Mouse (Mus musculus): Measurements from ENCODE around the gene Rarg. TPM values are rescaled to one million over a fixed set of nuclear protein-coding genes. Genes with fewer than 3 reads are reported as not detected.

Rarg gene
- total and polyA plus RNA-seq, 3 experiments: 21.0 to 35.8 (median 29.9) TPM

- DNase-seq: peak; percentile 57
Observed at GRCm38 (mm10) chr15:102204674-102205505, 52.4 kb downstream of the Rarg start, which contains the start of gene Csad. TSS of gene Csad (minus strand) at chr15:102204724.

DNA sequence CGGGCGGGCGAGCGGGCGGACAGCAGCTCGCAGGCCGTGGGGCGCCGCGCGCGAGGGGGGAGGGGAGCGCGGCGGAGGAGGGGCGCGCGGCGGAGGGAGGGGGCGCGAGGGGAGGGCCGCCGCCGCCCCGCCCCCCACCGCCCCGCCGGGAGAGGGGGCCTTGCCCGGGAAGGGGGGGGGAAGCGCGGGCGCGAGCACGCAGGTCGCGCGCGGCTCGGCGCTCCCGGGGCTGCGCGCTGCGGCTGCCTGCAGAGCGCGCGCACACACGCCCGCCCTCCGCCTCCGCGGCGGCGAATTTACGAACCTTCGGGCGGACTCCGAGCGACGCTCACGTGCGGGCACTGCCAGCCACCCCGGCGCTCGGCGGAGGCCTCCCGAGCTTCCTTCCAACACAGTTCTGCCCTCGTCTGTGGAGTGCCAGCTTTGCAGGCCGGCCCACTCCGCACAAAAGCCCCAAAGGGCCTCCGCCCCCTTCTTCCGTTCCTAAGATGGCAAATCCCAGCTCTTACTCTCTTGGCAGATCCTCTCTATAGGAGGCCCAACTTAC lies 53.4 kb downstream of the Rarg start:
- peak; percentile 85 for DNase-seq

GRCm38 (mm10) chr15:102202971-102203834 lies 54.1 kb downstream of the Rarg start, which contains the start of gene Zfp740:
TSS of gene Zfp740 (plus strand) at chr15:102203249.
- DNase-seq: peak; percentile 99

GRCm38 (mm10) chr15:102198841-102199240 lies 58.5 kb downstream of the Rarg start:
- DNase-seq: peak; percentile 53

GRCm38 (mm10) chr15:102195373-102195772 lies 61.9 kb downstream of the Rarg start:
- no peak for DNase-seq

GRCm38 (mm10) chr15:102194439-102194838 lies 62.9 kb downstream of the Rarg start:
- DNase-seq: no peak

DNA sequence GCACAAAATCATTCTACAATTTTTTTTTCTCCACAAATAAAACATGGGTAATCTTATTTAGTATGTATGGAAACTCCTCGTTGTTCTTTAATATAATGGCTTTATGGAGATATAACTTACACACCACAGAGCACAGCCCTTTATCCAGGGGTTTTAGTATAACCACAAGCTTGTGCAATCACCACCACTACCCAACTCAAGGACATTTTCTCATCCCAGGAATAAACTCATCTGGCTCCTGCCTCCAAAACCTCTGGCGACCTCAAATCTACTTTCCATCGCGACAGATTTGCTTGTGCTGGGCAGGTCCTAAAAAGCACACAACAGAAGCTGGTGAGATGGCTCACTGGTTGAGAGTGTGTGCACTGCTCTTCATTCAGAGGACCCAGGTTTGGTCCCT lies 63.7 kb downstream of the Rarg start:
- DNase-seq: no peak

DNA sequence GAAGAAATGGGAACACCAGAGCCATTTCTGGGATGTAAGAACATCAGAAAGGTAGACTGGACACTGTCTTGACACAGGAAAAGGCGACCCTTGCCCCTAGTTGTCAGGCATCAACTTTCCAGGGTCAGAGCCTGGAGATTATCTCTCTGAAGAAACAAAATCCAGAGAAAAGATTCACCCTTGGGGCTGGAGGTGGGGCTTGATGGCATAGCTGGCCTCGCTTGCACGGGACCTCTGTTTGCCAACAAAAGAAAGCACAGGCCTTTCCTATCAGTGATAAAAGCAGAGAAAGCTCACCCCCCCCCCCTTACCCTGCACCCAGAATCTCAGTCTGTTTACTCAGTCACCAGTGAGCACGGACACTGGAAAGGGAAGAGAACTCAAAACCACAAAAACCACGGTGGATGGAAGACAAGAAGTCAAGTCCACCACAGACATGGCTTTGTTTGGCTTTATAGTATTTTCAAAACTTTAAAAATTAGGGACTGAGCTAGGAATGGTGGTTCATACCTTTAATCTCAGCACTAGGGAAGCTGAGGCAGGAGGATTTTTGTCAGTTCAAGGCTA lies 64.4 kb downstream of the Rarg start:
- DNase-seq: no peak

DNA sequence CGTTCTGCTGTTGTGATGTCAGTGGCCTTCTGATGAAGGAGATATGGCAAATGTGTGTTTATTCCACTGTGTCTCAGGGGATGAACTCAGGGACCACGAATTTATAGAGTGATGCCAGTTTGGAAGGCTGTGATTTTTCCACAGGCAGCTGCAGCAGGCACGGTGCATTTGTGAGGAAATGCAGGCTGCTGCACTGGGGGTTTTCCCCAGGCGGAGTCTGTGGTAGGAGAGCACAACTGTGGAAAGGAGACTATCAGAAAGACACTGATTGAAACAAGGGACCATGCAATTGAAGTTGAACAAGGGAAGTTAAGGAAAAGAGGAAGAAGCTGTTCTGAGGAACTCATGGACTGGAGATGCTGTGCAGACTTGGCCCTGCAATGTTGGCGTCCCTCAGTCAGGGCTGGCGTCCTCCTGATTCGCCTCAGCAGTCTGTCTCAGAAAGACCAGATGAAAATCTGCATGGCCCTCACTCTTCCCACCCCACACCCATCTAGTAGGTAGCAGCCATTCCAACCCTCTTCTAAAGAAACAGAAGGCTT lies 65.0 kb downstream of the Rarg start:
- no peak for DNase-seq

- DNase-seq: no peak
Observed at GRCm38 (mm10) chr15:102191699-102192098, 65.6 kb downstream of the Rarg start.

DNA sequence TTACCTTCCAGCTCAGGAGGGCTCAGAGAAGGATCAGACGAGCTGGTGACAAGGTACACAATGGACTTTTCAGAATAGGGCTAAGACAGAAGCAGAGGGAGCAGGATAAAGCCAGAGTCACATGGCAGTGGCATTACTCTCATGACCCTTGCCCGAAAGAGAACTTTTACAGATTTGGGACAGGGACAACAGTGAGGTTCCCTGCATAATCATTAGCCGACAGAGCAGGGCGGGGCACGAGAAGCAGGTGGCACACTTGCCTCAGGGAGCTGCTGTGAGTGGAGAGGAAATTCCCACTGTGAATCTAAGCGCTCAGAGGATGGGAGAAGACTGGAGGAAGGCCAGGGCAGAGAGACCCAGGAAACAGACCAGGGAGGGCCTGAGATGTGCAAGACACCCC lies 68.4 kb downstream of the Rarg start:
- no peak for DNase-seq

DNA sequence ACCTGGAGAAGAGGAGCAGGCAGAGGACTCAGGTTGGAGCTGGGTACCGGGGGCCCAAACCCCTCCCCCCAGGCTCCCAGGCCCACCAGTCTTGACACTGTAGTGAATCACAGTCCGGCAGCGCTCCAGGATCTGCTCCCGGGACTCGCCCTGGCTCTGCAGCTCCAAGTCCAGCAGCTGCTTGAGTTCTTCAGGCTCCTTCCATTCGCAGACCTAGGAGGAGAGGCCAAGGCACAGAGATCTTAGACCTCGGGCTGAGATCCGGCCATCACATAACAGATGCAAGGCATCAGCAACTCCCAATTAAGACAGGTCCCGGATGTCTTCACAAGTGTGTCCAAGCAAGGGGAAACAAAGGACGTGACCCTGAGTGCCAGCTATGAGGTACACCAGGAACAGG lies 69.2 kb downstream of the Rarg start:
- DNase-seq: no peak

GRCm38 (mm10) chr15:102186239-102186638 lies 71.1 kb downstream of the Rarg start:
- DNase-seq: peak; percentile 74

Other genes with a start within 250 kb of the Rarg start
- 1 to 10 TPM; 1.6 to 2.5 TPM for gene Krt18, start 229.3 kb downstream of the Rarg start, total RNA-seq (2021)
- gene Krt18, start 229.3 kb downstream of the Rarg start, polyA plus RNA-seq (2012; rRNA removed): 0.61 and 1.1 TPM in 2 replicates
- 100 to 1,000 TPM; 230 to 238 TPM for gene Eif4b, start 183.7 kb downstream of the Rarg start, total RNA-seq (2021)
- 28.8 and 43.7 TPM in 2 replicates for gene Eif4b, start 183.7 kb downstream of the Rarg start, polyA plus RNA-seq (2012; rRNA removed)
- gene Tns2, start 157.1 kb downstream of the Rarg start, total RNA-seq (2021): 10 to 100 TPM; 75.2 to 91.8 TPM
- 101 and 107 TPM in 2 replicates for gene Tns2, start 157.1 kb downstream of the Rarg start, polyA plus RNA-seq (2012; rRNA removed)
- 10 to 100 TPM; 27.4 to 48.9 TPM for gene Spryd3, start 121.3 kb downstream of the Rarg start, total RNA-seq (2021)
- gene Spryd3, start 121.3 kb downstream of the Rarg start, polyA plus RNA-seq (2012; rRNA removed): 38.3 and 48.4 TPM in 2 replicates
- 10 to 100 TPM; 37.7 to 71.0 TPM for gene Igfbp6, start 113.2 kb downstream of the Rarg start, total RNA-seq (2021)
- 65.0 and 78.9 TPM in 2 replicates for gene Igfbp6, start 113.2 kb downstream of the Rarg start, polyA plus RNA-seq (2012; rRNA removed)
- under 1 TPM; 0.35 to 0.49 TPM for gene Soat2, start 107.0 kb downstream of the Rarg start, total RNA-seq (2021)
- gene Soat2, start 107.0 kb downstream of the Rarg start, polyA plus RNA-seq (2012; rRNA removed): 0.88 and 0.92 TPM in 2 replicates
- 10 to 100 TPM; 48.6 to 60.7 TPM for gene Zfp740, start 54.3 kb downstream of the Rarg start, total RNA-seq (2021)
- 13.9 and 14.4 TPM in 2 replicates for gene Zfp740, start 54.3 kb downstream of the Rarg start, polyA plus RNA-seq (2012; rRNA removed)
- gene Csad, start 52.8 kb downstream of the Rarg start, total RNA-seq (2021): 100 to 1,000 TPM in 1 of 2 experiments, 10 to 100 TPM in 1; 71.2 to 106 TPM
- 128 and 216 TPM in 2 replicates for gene Csad, start 52.8 kb downstream of the Rarg start, polyA plus RNA-seq (2012; rRNA removed)
- gene Itgb7, start 25.6 kb downstream of the Rarg start, total RNA-seq (2021): 1 to 10 TPM; 2.0 to 4.7 TPM
- gene Itgb7, start 25.6 kb downstream of the Rarg start, polyA plus RNA-seq (2012; rRNA removed): 2.3 and 2.4 TPM in 2 replicates
- not detected for gene Gm9918, start 13.0 kb upstream of the Rarg start, total RNA-seq (2021)
- 0.47 and 0.87 TPM in 2 replicates for gene Gm9918, start 13.0 kb upstream of the Rarg start, polyA plus RNA-seq (2012; rRNA removed)
- 10 to 100 TPM; 38.2 to 46.3 TPM for gene Mfsd5, start 21.9 kb upstream of the Rarg start, total RNA-seq (2021)
- gene Mfsd5, start 21.9 kb upstream of the Rarg start, polyA plus RNA-seq (2012; rRNA removed): 99.6 and 108 TPM in 2 replicates
- 1 to 10 TPM in 1 of 2 experiments, under 1 TPM in 1; 0.86 to 2.5 TPM for gene Espl1, start 38.7 kb upstream of the Rarg start, total RNA-seq (2021)
- 1.8 and 2.2 TPM in 2 replicates for gene Espl1, start 38.7 kb upstream of the Rarg start, polyA plus RNA-seq (2012; rRNA removed)
- 100 to 1,000 TPM; 416 to 441 TPM for gene Pfdn5, start 68.6 kb upstream of the Rarg start, total RNA-seq (2021)
- 19.1 and 19.8 TPM in 2 replicates for gene Pfdn5, start 68.6 kb upstream of the Rarg start, polyA plus RNA-seq (2012; rRNA removed)
- 10 to 100 TPM; 54.1 to 60.3 TPM for gene Myg1, start 74.2 kb upstream of the Rarg start, total RNA-seq (2021)
- gene Myg1, start 74.2 kb upstream of the Rarg start, polyA plus RNA-seq (2012; rRNA removed): 73.3 and 77.5 TPM in 2 replicates
- gene Aaas, start 93.3 kb upstream of the Rarg start, total RNA-seq (2021): 10 to 100 TPM; 16.8 to 18.1 TPM
- 44.9 and 46.6 TPM in 2 replicates for gene Aaas, start 93.3 kb upstream of the Rarg start, polyA plus RNA-seq (2012; rRNA removed)
- under 1 TPM; 0.09 to 0.14 TPM for gene Sp7, start 109.7 kb upstream of the Rarg start, total RNA-seq (2021)
- gene Sp7, start 109.7 kb upstream of the Rarg start, polyA plus RNA-seq (2012; rRNA removed): 0.50 and 0.55 TPM in 2 replicates
- gene Sp1, start 148.6 kb upstream of the Rarg start, total RNA-seq (2021): 10 to 100 TPM; 71.7 to 72.1 TPM
- gene Sp1, start 148.6 kb upstream of the Rarg start, polyA plus RNA-seq (2012; rRNA removed): 8.5 and 11.1 TPM in 2 replicates
- gene Amhr2, start 187.8 kb upstream of the Rarg start, total RNA-seq (2021): 1 to 10 TPM; 1.0 to 1.6 TPM
- gene Amhr2, start 187.8 kb upstream of the Rarg start, polyA plus RNA-seq (2012; rRNA removed): 1.3 and 2.5 TPM in 2 replicates
- 100 to 1,000 TPM; 105 to 197 TPM for gene Prr13, start 201.5 kb upstream of the Rarg start, total RNA-seq (2021)
- 213 and 313 TPM in 2 replicates for gene Prr13, start 201.5 kb upstream of the Rarg start, polyA plus RNA-seq (2012; rRNA removed)
- 100 to 1,000 TPM; 641 to 760 TPM for gene Pcbp2, start 213.0 kb upstream of the Rarg start, total RNA-seq (2021)
- gene Pcbp2, start 213.0 kb upstream of the Rarg start, polyA plus RNA-seq (2012; rRNA removed): 388 and 545 TPM in 2 replicates
- not detected for gene Gm10337, start 246.2 kb upstream of the Rarg start, total RNA-seq (2021)
- gene Gm10337, start 246.2 kb upstream of the Rarg start, polyA plus RNA-seq (2012; rRNA removed): not detected in 2 replicates